Mouse (Mus musculus): Measurements from ENCODE around the gene Pdia5. TPM values are rescaled to one million over a fixed set of nuclear protein-coding genes. Genes with fewer than 3 reads are reported as not detected.

The Pdia5 gene
- polyA plus RNA-seq, 1 experiment from 2014 or later, result 15.0 TPM

DNA sequence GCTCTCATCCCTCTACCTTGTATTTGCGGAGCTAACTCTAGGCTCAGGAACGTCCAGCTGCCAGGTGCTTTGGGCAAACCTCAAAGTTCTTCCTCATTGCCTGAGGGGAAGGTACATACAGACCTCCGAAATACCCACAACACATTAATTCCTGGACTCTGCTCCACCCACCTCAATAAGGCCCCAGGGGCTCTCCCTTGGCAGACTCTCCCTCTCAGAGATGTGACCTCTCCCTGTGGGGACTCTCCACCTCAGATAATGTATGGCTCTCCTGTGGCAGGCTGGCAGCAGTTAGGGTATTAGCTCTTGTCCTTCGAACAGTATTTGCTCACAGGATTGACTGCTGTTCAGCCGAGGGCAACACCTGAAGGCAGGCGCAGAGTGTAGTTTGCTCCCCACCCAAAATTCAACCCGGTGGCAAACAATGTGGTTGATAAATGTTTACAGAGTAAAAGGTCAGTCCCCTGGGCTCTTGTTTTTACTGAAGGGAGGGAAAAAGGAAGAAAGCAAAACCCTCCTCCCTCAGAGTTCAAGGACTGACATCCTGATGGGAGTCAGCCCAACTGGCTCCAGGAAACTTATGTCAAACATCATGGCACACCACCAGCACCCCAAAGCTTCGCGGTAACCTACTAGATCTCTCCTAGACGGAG, 1.5 kb downstream of the Pdia5 start:
- H3K27ac ChIP-seq (ENCODE audit: low read depth, low read length), result no peak overlapping the region
- no peak for ATAC-seq (replicated peaks; ENCODE audit: insufficient number of reproducible peaks, low FRiP score, low TSS enrichment)

DNA sequence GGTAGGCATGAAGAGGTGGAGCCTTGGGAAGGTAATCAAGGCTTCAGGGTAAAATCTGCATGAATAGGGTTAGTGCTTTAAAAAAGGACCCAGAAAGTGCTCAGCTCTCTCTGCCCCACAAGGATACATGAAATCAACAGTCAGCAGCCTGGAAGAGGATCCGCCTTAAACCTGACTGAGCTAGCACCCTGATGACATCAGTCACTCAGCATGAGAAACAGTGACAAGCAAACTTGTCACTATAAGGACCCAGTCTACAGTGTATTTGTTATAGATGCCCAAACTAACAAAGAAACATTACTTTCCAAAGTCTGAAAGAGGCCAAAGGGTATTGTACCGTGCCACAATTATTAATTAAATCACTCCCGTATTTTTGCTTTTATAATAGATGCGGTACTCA, 2.9 kb downstream of the Pdia5 start:
- no peak for ATAC-seq (replicated peaks; ENCODE audit: insufficient number of reproducible peaks, low FRiP score, low TSS enrichment)
- Histone ChIP-seq H3K9me3 (replicated peaks; ENCODE audit: control insufficient read depth, low read length) (no peaks in the 10 kb centered on the region), H3K27me3 (ENCODE audit: control insufficient read depth, insufficient read depth, low read length) (no peaks in the 10 kb centered on the region), H3K9ac (ENCODE audit: low read depth, low read length) (no peak overlapping the region), H3K36me3 (ENCODE audit: control insufficient read depth, insufficient read depth, low read length) (no peaks in the 10 kb centered on the region), H3K4me1 (ENCODE audit: control insufficient read depth, insufficient read depth, low read length) (peaks cover 22% of the 10 kb centered on the region), H3K27ac (ENCODE audit: low read depth, low read length) (no peak overlapping the region), H3K4me2 (no peak overlapping the region), H3K4me3 (ENCODE audit: low read depth, low read length) (no peak overlapping the region)
- WGBS (ENCODE audit: insufficient replicate concordance), result 76% methylated on average over 4 of the region's 4 CpGs

More for the DNA sequence above, 1.5 kb downstream of the Pdia5 start:
- Histone ChIP-seq H3K27me3 (ENCODE audit: control insufficient read depth, insufficient read depth, low read length) (no peaks in the 10 kb centered on the region), H3K36me3 (ENCODE audit: control insufficient read depth, insufficient read depth, low read length) (no peaks in the 10 kb centered on the region), H3K9me3 (replicated peaks; ENCODE audit: control insufficient read depth, low read length) (no peaks in the 10 kb centered on the region), H3K9ac (ENCODE audit: low read depth, low read length) (0 out of 2 replicates have a peak overlapping the region, but pooled peaks have one; percentile 5), H3K4me3 (ENCODE audit: low read depth, low read length) (peak overlapping the region; percentile 81), H3K4me1 (ENCODE audit: control insufficient read depth, insufficient read depth, low read length) (peaks cover 22% of the 10 kb centered on the region), H3K4me2 (peak overlapping the region; percentile 91)
- 52% methylated on average over 10 of the region's 10 CpGs for WGBS (ENCODE audit: insufficient replicate concordance)

DNA sequence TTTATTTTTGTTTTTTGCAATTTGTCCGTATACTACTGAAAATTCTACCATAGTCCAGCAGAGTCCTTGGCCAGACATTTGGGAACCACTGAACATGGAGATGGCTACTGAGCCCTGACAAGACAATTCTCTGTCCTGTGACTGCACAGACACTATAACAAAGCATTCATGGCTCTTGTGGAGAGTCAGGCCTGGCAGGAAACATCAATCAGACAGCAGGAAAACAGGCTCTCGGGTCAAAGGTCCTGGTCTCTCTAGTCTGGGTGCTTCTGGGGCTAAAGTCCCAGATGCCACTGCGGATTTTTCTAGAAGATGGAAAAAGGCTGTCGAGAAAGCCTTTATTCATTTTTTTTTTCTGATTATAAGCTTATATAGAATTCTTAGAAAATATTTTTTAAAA, 3.6 kb downstream of the Pdia5 start:
- H3K27ac ChIP-seq (ENCODE audit: low read depth, low read length), result no peak overlapping the region
- H3K9me3 ChIP-seq (replicated peaks; ENCODE audit: control insufficient read depth, low read length), result no peaks in the 10 kb centered on the region; the same call in 1 of the 2 replicates
- H3K9ac ChIP-seq (ENCODE audit: low read depth, low read length), result no peak overlapping the region
- peaks cover 22% of the 10 kb centered on the region for H3K4me1 ChIP-seq (ENCODE audit: control insufficient read depth, insufficient read depth, low read length)
- H3K4me3 ChIP-seq (ENCODE audit: low read depth, low read length), result no peak overlapping the region
- H3K27me3 ChIP-seq (ENCODE audit: control insufficient read depth, insufficient read depth, low read length), result no peaks in the 10 kb centered on the region
- no peaks in the 10 kb centered on the region for H3K36me3 ChIP-seq (ENCODE audit: control insufficient read depth, insufficient read depth, low read length)
- ATAC-seq (replicated peaks; ENCODE audit: insufficient number of reproducible peaks, low FRiP score, low TSS enrichment), result no peak
- no peak overlapping the region for H3K4me2 ChIP-seq
- WGBS (ENCODE audit: insufficient replicate concordance), result 46% methylated on average over 4 of the region's 4 CpGs

DNA sequence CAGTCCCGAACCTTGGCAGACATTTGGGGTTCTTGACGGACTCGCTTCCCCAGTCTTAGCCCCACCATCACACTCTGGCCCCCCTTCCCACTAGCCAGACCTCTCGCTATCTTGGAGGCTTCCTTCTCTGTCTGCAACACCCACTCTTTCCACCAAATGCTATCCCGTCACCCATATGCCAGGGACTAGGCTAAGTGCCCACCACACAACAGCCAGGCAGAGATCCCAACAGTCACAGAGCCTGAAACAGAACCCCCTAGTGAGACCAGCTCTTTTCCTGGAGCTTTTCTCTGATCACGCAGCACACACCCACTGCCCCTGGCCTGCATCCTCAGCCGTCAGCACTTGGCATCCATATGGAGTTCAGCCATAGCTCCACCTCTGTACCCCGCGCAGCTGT, 5.0 kb downstream of the Pdia5 start:
- Histone ChIP-seq H3K9ac (ENCODE audit: low read depth, low read length) (no peak overlapping the region), H3K36me3 (ENCODE audit: control insufficient read depth, insufficient read depth, low read length) (no peaks in the 10 kb centered on the region), H3K4me2 (no peak overlapping the region), H3K27ac (ENCODE audit: low read depth, low read length) (no peak overlapping the region), H3K4me1 (ENCODE audit: control insufficient read depth, insufficient read depth, low read length) (peaks cover 22% of the 10 kb centered on the region), H3K9me3 (replicated peaks; ENCODE audit: control insufficient read depth, low read length) (no peaks in the 10 kb centered on the region; the same call in 1 of the 2 replicates), H3K4me3 (ENCODE audit: low read depth, low read length) (no peak overlapping the region), H3K27me3 (ENCODE audit: control insufficient read depth, insufficient read depth, low read length) (no peaks in the 10 kb centered on the region)
- 68% methylated on average over 9 of the region's 9 CpGs for WGBS (ENCODE audit: insufficient replicate concordance)
- ATAC-seq (replicated peaks; ENCODE audit: insufficient number of reproducible peaks, low FRiP score, low TSS enrichment), result no peak

DNA sequence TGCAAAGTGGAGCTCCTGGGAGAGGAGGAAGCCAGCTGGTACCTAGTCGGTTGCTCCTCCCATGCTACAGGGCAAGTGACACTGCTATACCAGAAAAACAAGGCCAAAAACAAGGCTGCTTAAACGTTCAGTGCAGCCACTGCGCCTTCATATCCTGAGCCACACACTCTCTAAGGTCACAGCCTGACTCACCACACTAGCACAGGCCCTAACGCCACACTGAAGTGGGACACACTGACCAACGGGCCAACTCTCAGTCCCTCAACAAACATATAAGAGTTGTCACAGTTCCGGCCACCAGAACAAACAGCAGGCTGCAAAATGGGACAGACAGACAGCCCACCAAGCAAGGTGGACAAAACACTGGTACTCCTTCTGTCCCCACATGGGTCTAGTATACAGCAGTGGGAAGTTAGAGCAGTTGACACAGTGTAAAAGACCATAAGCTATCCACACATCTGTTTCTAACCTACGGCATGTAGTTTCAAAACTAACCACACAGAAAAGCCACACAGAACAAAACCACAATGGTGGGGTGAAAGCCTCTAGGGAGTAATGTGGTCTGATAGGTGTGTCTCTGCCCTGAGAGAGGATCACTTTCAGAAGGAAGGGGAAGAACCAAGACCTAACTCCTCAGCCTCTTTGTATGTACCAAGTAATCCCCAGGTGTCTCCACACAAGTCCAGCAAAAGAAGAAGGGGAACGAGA, 6.0 kb downstream of the Pdia5 start:
- no peak for ATAC-seq (replicated peaks; ENCODE audit: insufficient number of reproducible peaks, low FRiP score, low TSS enrichment)
- no peak overlapping the region for H3K9ac ChIP-seq (ENCODE audit: low read depth, low read length)
- 73% methylated on average over 8 of the region's 8 CpGs for WGBS (ENCODE audit: insufficient replicate concordance)

DNA sequence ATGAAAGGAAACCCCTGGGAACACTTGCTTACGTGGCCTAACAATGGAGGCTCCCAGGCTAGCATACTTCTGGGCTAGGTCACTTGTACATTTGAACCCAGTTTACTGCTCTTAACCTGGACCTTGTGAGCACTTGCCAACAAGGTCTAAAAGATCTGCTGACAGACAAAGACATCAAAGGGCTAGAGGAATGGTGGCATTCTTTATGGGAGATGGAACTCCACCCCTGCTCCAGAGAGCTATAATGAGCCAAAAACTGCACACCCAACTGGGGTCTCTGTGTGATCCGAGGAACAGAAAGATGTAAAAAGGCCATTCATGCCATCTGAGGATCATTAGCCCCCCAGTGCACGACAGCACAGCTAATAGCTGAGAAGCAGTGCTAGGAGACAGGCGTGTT, 6.6 kb downstream of the Pdia5 start:
- H3K27me3 ChIP-seq (ENCODE audit: control insufficient read depth, insufficient read depth, low read length), result no peaks in the 10 kb centered on the region
- peaks cover 12% of the 10 kb centered on the region for H3K4me1 ChIP-seq (ENCODE audit: control insufficient read depth, insufficient read depth, low read length)
- WGBS (ENCODE audit: insufficient replicate concordance), result 78% methylated on average over 4 of the region's 4 CpGs
- no peaks in the 10 kb centered on the region; the same call in 1 of the 2 replicates for H3K9me3 ChIP-seq (replicated peaks; ENCODE audit: control insufficient read depth, low read length)
- no peak overlapping the region for H3K4me2 ChIP-seq
- H3K36me3 ChIP-seq (ENCODE audit: control insufficient read depth, insufficient read depth, low read length), result no peaks in the 10 kb centered on the region
- H3K9ac ChIP-seq (ENCODE audit: low read depth, low read length), result no peak overlapping the region
- no peak overlapping the region for H3K27ac ChIP-seq (ENCODE audit: low read depth, low read length)
- no peak for ATAC-seq (replicated peaks; ENCODE audit: insufficient number of reproducible peaks, low FRiP score, low TSS enrichment)
- no peak overlapping the region for H3K4me3 ChIP-seq (ENCODE audit: low read depth, low read length)

More for the DNA sequence above, 6.0 kb downstream of the Pdia5 start:
- Histone ChIP-seq H3K36me3 (ENCODE audit: control insufficient read depth, insufficient read depth, low read length) (no peaks in the 10 kb centered on the region), H3K4me3 (ENCODE audit: low read depth, low read length) (no peak overlapping the region), H3K27ac (ENCODE audit: low read depth, low read length) (no peak overlapping the region), H3K4me1 (ENCODE audit: control insufficient read depth, insufficient read depth, low read length) (peaks cover 18% of the 10 kb centered on the region), H3K27me3 (ENCODE audit: control insufficient read depth, insufficient read depth, low read length) (no peaks in the 10 kb centered on the region), H3K4me2 (no peak overlapping the region), H3K9me3 (replicated peaks; ENCODE audit: control insufficient read depth, low read length) (no peaks in the 10 kb centered on the region; the same call in 1 of the 2 replicates)

DNA sequence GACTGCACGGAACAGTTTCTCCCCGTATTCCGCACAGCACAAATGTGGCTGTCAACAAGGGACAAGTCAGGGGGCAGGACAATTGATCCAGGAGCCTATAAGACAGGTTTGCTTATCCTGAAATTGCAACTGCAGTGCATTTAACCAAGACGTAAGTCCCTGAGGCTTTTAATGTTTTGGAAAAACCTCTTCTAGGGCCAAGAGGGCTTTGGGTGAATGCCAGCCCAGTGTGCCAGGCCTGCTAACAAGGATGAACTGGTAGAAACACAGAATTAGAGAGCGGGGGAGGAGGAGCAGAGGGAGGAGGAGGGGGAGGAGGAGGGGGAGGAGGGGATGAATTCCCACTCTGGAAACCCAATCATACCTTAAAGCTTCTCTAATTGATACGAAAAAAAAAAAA, 11.4 kb downstream of the Pdia5 start:
- Histone ChIP-seq H3K9ac (ENCODE audit: low read depth, low read length) (no peak overlapping the region), H3K36me3 (ENCODE audit: control insufficient read depth, insufficient read depth, low read length) (no peaks in the 10 kb centered on the region), H3K4me3 (ENCODE audit: low read depth, low read length) (no peak overlapping the region), H3K4me2 (no peak overlapping the region), H3K9me3 (replicated peaks; ENCODE audit: control insufficient read depth, low read length) (no peaks in the 10 kb centered on the region; the same call in 1 of the 2 replicates), H3K27me3 (ENCODE audit: control insufficient read depth, insufficient read depth, low read length) (no peaks in the 10 kb centered on the region), H3K4me1 (ENCODE audit: control insufficient read depth, insufficient read depth, low read length) (no peaks in the 10 kb centered on the region), H3K27ac (ENCODE audit: low read depth, low read length) (no peak overlapping the region)
- ATAC-seq (replicated peaks; ENCODE audit: insufficient number of reproducible peaks, low FRiP score, low TSS enrichment), result no peak
- 75% methylated on average over 6 of the region's 6 CpGs for WGBS (ENCODE audit: insufficient replicate concordance)

DNA sequence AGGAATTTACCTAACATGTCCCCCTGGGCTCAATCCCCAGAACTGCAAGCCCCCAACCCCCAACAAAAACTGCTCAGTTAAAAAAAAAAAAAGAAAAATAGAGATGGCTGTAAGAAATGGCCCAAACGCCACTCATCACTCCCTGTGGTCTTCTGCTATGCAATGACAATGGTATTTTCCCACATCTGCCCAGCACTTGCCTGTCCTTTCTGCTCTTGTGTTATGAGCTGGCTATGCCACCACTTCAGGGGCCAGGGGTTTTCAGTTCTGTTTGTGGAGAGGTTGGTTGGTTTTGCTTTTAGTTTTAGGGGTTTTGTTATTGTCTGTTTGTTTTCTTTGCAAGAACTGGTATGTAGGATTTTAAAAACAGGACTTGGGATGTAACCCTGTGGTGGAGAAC, 13.4 kb downstream of the Pdia5 start:
- no peak overlapping the region for H3K27ac ChIP-seq (ENCODE audit: low read depth, low read length)
- H3K36me3 ChIP-seq (ENCODE audit: control insufficient read depth, insufficient read depth, low read length), result no peaks in the 10 kb centered on the region
- no peaks in the 10 kb centered on the region; the same call in 1 of the 2 replicates for H3K9me3 ChIP-seq (replicated peaks; ENCODE audit: control insufficient read depth, low read length)
- H3K27me3 ChIP-seq (ENCODE audit: control insufficient read depth, insufficient read depth, low read length), result no peaks in the 10 kb centered on the region
- no peak overlapping the region for H3K4me2 ChIP-seq
- H3K4me3 ChIP-seq (ENCODE audit: low read depth, low read length), result no peak overlapping the region
- WGBS (ENCODE audit: insufficient replicate concordance), result 67% methylated on average over 1 of the region's 1 CpGs
- ATAC-seq (replicated peaks; ENCODE audit: insufficient number of reproducible peaks, low FRiP score, low TSS enrichment), result no peak
- H3K4me1 ChIP-seq (ENCODE audit: control insufficient read depth, insufficient read depth, low read length), result no peaks in the 10 kb centered on the region
- no peak overlapping the region for H3K9ac ChIP-seq (ENCODE audit: low read depth, low read length)
